Mouse (Mus musculus): ENCODE measurements at regions not wholly inside any gene's neighbourhood (a gene's known extent, or its start where the extent isn't known, plus 50 kb on each side); places are given as distances from the start of the nearest gene placed in this dataset.

- DNase-seq (ENCODE audit: low spot score) (no peak), ATAC-seq (replicated peaks; ENCODE audit: low FRiP score) (no peak)
- Histone ChIP-seq H3K27ac (ENCODE audit: low read depth, low read length) (no peak overlapping the region), H3K9me3 (ENCODE audit: control insufficient read depth, low read length) (no peaks in the 10 kb centered on the region), H3K4me1 (replicated peaks; ENCODE audit: control insufficient read depth, insufficient read depth, low read length) (no peaks in the 10 kb centered on the region), H3K36me3 (ENCODE audit: control insufficient read depth, insufficient read depth, low read length) (no peaks in the 10 kb centered on the region), H3K27me3 (replicated peaks; ENCODE audit: control insufficient read depth, insufficient read depth, low read length) (no peaks in the 10 kb centered on the region), H3K4me2 (no peak overlapping the region), H3K9ac (ENCODE audit: low read depth, low read length) (no peak overlapping the region), H3K4me3 (ENCODE audit: low read depth, low read length) (no peak overlapping the region)
- 80% methylated on average over 7 of the region's 7 CpGs for WGBS
Observed at GRCm38 (mm10) chr12:58536381-58536992, 267.4 kb upstream of the Clec14a start.

- Histone ChIP-seq H3K27ac (ENCODE audit: low read depth, low read length) (no peak overlapping the region), H3K4me2 (no peak overlapping the region), H3K4me1 (replicated peaks; ENCODE audit: control insufficient read depth, insufficient read depth, low read length) (no peaks in the 10 kb centered on the region), H3K9ac (ENCODE audit: low read depth, low read length) (no peak overlapping the region), H3K36me3 (ENCODE audit: control insufficient read depth, insufficient read depth, low read length) (no peaks in the 10 kb centered on the region), H3K9me3 (ENCODE audit: control insufficient read depth, low read length) (no peaks in the 10 kb centered on the region), H3K4me3 (ENCODE audit: low read depth, low read length) (no peak overlapping the region), H3K27me3 (replicated peaks; ENCODE audit: control insufficient read depth, insufficient read depth, low read length) (no peaks in the 10 kb centered on the region)
- WGBS = 49% methylated on average over 3 of the region's 3 CpGs
- ATAC-seq (replicated peaks; ENCODE audit: low FRiP score) (no peak), DNase-seq (ENCODE audit: low spot score) (no peak)
Observed at GRCm38 (mm10) chr12:58530306-58530705, 261.2 kb upstream of the Clec14a start.

- Histone ChIP-seq H3K9me3 (ENCODE audit: control insufficient read depth, low read length) (no peaks in the 10 kb centered on the region), H3K4me2 (no peak overlapping the region), H3K9ac (ENCODE audit: low read depth, low read length) (no peak overlapping the region), H3K36me3 (ENCODE audit: control insufficient read depth, insufficient read depth, low read length) (no peaks in the 10 kb centered on the region), H3K4me1 (replicated peaks; ENCODE audit: control insufficient read depth, insufficient read depth, low read length) (no peaks in the 10 kb centered on the region), H3K27me3 (replicated peaks; ENCODE audit: control insufficient read depth, insufficient read depth, low read length) (no peaks in the 10 kb centered on the region), H3K27ac (ENCODE audit: low read depth, low read length) (no peak overlapping the region), H3K4me3 (ENCODE audit: low read depth, low read length) (no peak overlapping the region)
- WGBS = 33% methylated on average over 1 of the region's 1 CpGs
- ATAC-seq (replicated peaks; ENCODE audit: low FRiP score) = no peak
- no peak for DNase-seq (ENCODE audit: low spot score)
Observed at GRCm38 (mm10) chr12:58516800-58517199, 247.7 kb upstream of the Clec14a start.

GRCm38 (mm10) chr12:58513951-58514350 is 244.9 kb upstream of the Clec14a start:
- H3K4me2 ChIP-seq = no peak overlapping the region
- no peaks in the 10 kb centered on the region for H3K27me3 ChIP-seq (replicated peaks; ENCODE audit: control insufficient read depth, insufficient read depth, low read length)
- H3K36me3 ChIP-seq (ENCODE audit: control insufficient read depth, insufficient read depth, low read length) = no peaks in the 10 kb centered on the region
- DNase-seq (ENCODE audit: low spot score) = no peak
- no peak overlapping the region for H3K4me3 ChIP-seq (ENCODE audit: low read depth, low read length)
- H3K4me1 ChIP-seq (replicated peaks; ENCODE audit: control insufficient read depth, insufficient read depth, low read length) = no peaks in the 10 kb centered on the region
- ATAC-seq (replicated peaks; ENCODE audit: low FRiP score) = no peak
- H3K9me3 ChIP-seq (ENCODE audit: control insufficient read depth, low read length) = no peaks in the 10 kb centered on the region
- H3K27ac ChIP-seq (ENCODE audit: low read depth, low read length) = no peak overlapping the region
- 82% methylated on average over 1 of the region's 1 CpGs for WGBS
- no peak overlapping the region for H3K9ac ChIP-seq (ENCODE audit: low read depth, low read length)

GRCm38 (mm10) chr12:58512645-58513044 is 243.6 kb upstream of the Clec14a start:
- Histone ChIP-seq H3K9me3 (ENCODE audit: control insufficient read depth, low read length) (no peaks in the 10 kb centered on the region), H3K27ac (ENCODE audit: low read depth, low read length) (no peak overlapping the region), H3K4me2 (no peak overlapping the region), H3K27me3 (replicated peaks; ENCODE audit: control insufficient read depth, insufficient read depth, low read length) (no peaks in the 10 kb centered on the region), H3K9ac (ENCODE audit: low read depth, low read length) (no peak overlapping the region), H3K36me3 (ENCODE audit: control insufficient read depth, insufficient read depth, low read length) (no peaks in the 10 kb centered on the region), H3K4me3 (ENCODE audit: low read depth, low read length) (no peak overlapping the region), H3K4me1 (replicated peaks; ENCODE audit: control insufficient read depth, insufficient read depth, low read length) (no peaks in the 10 kb centered on the region)
- DNase-seq (ENCODE audit: low spot score) (no peak), ATAC-seq (replicated peaks; ENCODE audit: low FRiP score) (no peak)
- WGBS = 80% methylated on average over 7 of the region's 7 CpGs

GRCm38 (mm10) chr12:58504283-58504682 is 235.2 kb upstream of the Clec14a start:
- Histone ChIP-seq H3K27ac (ENCODE audit: low read depth, low read length) (no peak overlapping the region), H3K9ac (ENCODE audit: low read depth, low read length) (no peak overlapping the region), H3K36me3 (ENCODE audit: control insufficient read depth, insufficient read depth, low read length) (no peaks in the 10 kb centered on the region), H3K4me1 (replicated peaks; ENCODE audit: control insufficient read depth, insufficient read depth, low read length) (no peaks in the 10 kb centered on the region), H3K4me3 (ENCODE audit: low read depth, low read length) (no peak overlapping the region), H3K4me2 (no peak overlapping the region), H3K27me3 (replicated peaks; ENCODE audit: control insufficient read depth, insufficient read depth, low read length) (no peaks in the 10 kb centered on the region), H3K9me3 (ENCODE audit: control insufficient read depth, low read length) (no peaks in the 10 kb centered on the region)
- ATAC-seq (replicated peaks; ENCODE audit: low FRiP score) (no peak), DNase-seq (ENCODE audit: low spot score) (no peak)

GRCm38 (mm10) chr12:58474181-58474580 is 205.1 kb upstream of the Clec14a start:
- H3K36me3 ChIP-seq (ENCODE audit: control insufficient read depth, insufficient read depth, low read length) = no peaks in the 10 kb centered on the region
- ATAC-seq (replicated peaks; ENCODE audit: low FRiP score) = no peak
- no peaks in the 10 kb centered on the region for H3K9me3 ChIP-seq (ENCODE audit: control insufficient read depth, low read length)

GRCm38 (mm10) chr12:58473511-58473910 is 204.4 kb upstream of the Clec14a start:
- ATAC-seq (replicated peaks; ENCODE audit: low FRiP score) (no peak), DNase-seq (ENCODE audit: low spot score) (no peak)
- Histone ChIP-seq H3K27me3 (replicated peaks; ENCODE audit: control insufficient read depth, insufficient read depth, low read length) (no peaks in the 10 kb centered on the region), H3K9ac (ENCODE audit: low read depth, low read length) (no peak overlapping the region), H3K9me3 (ENCODE audit: control insufficient read depth, low read length) (no peaks in the 10 kb centered on the region), H3K36me3 (ENCODE audit: control insufficient read depth, insufficient read depth, low read length) (no peaks in the 10 kb centered on the region), H3K27ac (ENCODE audit: low read depth, low read length) (no peak overlapping the region), H3K4me3 (ENCODE audit: low read depth, low read length) (no peak overlapping the region), H3K4me2 (no peak overlapping the region), H3K4me1 (replicated peaks; ENCODE audit: control insufficient read depth, insufficient read depth, low read length) (no peaks in the 10 kb centered on the region)
- 79% methylated on average over 1 of the region's 1 CpGs for WGBS

More at GRCm38 (mm10) chr12:58474181-58474580, 205.1 kb upstream of the Clec14a start:
- H3K4me3 ChIP-seq (ENCODE audit: low read depth, low read length) = no peak overlapping the region
- no peak overlapping the region for H3K9ac ChIP-seq (ENCODE audit: low read depth, low read length)
- no peak overlapping the region for H3K27ac ChIP-seq (ENCODE audit: low read depth, low read length)
- no peak overlapping the region for H3K4me2 ChIP-seq
- H3K4me1 ChIP-seq (replicated peaks; ENCODE audit: control insufficient read depth, insufficient read depth, low read length) = no peaks in the 10 kb centered on the region
- no peak for DNase-seq (ENCODE audit: low spot score)
- H3K27me3 ChIP-seq (replicated peaks; ENCODE audit: control insufficient read depth, insufficient read depth, low read length) = no peaks in the 10 kb centered on the region

GRCm38 (mm10) chr12:58460465-58460864 is 191.4 kb upstream of the Clec14a start:
- 78% methylated on average over 3 of the region's 3 CpGs for WGBS
- no peak overlapping the region for H3K27ac ChIP-seq (ENCODE audit: low read depth, low read length)
- no peak overlapping the region for H3K9ac ChIP-seq (ENCODE audit: low read depth, low read length)

More at GRCm38 (mm10) chr12:58460465-58460864, 191.4 kb upstream of the Clec14a start:
- no peak overlapping the region for H3K4me2 ChIP-seq
- no peaks in the 10 kb centered on the region for H3K36me3 ChIP-seq (ENCODE audit: control insufficient read depth, insufficient read depth, low read length)
- ATAC-seq (replicated peaks; ENCODE audit: low FRiP score) (no peak), DNase-seq (ENCODE audit: low spot score) (no peak)
- no peak overlapping the region for H3K4me3 ChIP-seq (ENCODE audit: low read depth, low read length)
- no peaks in the 10 kb centered on the region for H3K9me3 ChIP-seq (ENCODE audit: control insufficient read depth, low read length)
- no peaks in the 10 kb centered on the region for H3K27me3 ChIP-seq (replicated peaks; ENCODE audit: control insufficient read depth, insufficient read depth, low read length)
- no peaks in the 10 kb centered on the region for H3K4me1 ChIP-seq (replicated peaks; ENCODE audit: control insufficient read depth, insufficient read depth, low read length)
